Mouse (Mus musculus) spleen, postnatal 36 days (tissue): ENCODE data around the gene Rapgef2.
A peak's percentile ranks its signal among the peaks of the same experiment; 100 is the strongest.

Source experiments
- DNase-seq, 2 experiments: peaks; one replicate each; pipeline ENCODE4 v3.0.0; 2022; ENCODE audit warnings: low spot score in 2 of 2, mixed read lengths in 1 of 2

Gene Rapgef2

DNA sequence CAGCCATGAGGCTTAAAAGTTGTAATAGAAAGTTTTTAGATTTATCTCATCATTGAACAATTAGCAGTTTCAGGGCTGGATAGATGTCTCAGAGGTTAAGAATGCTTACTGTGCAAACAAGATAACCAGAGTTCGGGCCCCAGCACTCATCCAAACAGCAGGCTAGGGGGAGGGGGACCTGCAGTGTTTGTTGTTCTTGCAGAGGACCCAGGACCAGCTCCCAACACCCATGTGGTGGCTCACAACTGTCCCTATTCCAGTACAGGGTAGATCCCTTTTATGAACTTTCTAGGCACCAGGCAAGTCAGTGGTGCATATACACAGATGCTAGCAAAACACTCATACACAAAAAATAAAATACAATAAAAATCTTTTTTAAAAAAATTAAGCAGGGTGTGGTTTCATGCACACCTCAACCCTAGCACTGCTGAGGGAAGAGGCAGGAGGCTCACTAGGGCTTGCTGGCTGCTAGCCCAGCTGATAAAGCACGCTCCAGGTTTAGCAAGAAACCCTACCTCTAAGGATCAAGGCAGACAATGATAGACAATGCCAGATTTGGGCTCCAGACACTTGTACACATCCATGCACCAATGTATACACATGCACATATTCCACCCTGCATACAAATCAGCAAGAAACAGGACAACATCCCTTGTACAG lies 118.0 kb downstream of the Rapgef2 start:
- no peak for DNase-seq

DNA sequence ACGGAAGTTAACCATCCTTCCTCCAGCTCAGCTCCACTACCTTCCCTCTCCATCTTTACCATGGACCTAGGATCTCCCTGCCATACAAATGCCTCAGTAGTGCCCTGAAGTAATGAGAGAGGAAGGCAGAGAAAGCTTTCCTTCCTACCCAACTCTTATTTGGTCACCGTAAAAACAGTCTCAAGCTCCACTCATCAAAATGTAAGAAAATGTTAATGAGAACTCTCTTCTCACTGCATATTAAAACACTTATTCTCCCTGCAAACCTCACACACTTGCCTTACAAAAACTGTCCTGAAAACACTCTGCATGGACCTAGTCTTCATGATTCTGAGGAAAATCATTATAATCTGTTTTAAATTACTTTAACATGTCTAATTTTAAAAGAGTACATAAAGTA lies 118.7 kb downstream of the Rapgef2 start:
- DNase-seq = no peak

DNA sequence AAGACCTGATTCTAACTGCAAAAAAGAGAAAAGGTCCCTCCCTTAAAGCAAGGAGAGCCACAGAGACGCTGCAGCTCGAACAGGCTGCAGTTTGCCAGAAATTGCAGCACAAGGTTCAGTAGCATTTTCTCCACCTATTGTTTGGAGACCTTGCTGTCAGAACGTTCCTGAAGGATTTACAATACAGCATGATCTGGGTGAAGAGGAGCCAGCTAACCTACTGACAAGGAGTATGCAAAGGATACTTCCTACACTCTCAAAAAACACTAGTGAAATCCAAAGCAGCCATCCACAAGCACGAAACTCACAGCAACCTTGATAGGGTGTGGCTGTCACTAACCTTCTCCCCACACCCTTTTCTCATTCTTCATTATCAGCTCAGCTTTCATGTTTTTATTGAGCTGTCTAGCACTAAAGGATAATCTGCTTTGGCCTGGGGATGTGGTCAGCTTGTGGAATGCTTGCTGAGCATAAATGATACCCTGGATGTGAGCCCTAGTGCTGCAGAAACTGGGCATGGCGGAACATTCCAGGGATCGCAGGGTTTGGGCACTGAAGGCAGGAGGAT lies 124.4 kb downstream of the Rapgef2 start:
- DNase-seq = no peak

DNA sequence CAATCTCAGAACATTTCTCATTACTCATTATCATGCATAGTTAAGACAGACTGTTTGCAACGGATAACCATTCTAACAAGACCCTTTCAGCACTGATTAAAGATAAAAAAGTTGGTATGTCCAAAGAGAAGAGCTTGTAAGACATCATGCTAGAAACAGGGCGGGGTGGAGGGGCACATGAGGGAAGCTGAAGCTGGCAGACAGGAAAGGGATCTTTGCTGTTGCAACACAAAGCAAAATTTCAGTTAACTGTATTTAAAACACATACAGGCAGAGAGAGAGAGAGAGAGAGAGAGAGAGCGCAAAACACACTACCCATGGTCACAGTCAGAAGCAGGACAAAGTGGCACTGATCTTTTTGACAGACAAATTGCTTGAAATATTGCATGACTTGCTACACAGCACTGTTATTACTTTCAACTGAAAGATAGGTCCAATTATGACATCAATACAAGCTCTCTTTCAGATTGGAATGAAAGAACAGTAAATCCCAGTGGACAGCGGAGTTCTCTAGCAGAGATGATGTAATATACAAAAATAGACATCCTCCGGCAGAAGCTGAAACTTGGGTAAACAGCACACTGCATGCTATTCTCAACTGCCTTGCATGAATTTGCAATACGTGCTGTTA lies 125.1 kb downstream of the Rapgef2 start:
- DNase-seq = no peak

DNA sequence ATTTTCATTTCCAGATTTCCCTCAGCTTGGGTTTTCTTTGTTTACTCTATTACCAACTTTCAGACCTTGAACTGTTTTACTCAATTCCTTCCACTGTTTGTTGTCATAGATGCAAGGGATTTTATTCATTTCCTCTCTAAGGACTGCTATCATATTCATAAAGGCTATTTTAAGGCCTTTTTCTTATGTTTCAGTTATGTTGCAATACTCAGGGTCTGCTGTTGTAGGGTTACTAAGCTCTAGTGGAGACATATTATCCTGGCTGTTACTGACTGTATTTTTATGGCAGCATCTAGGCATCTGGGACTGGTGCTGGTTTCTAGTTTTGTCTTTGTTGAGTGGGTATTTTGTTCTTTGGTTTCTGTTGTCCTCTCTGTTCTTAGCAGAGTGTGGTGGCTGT lies 128.1 kb downstream of the Rapgef2 start:
- no peak for DNase-seq

DNA sequence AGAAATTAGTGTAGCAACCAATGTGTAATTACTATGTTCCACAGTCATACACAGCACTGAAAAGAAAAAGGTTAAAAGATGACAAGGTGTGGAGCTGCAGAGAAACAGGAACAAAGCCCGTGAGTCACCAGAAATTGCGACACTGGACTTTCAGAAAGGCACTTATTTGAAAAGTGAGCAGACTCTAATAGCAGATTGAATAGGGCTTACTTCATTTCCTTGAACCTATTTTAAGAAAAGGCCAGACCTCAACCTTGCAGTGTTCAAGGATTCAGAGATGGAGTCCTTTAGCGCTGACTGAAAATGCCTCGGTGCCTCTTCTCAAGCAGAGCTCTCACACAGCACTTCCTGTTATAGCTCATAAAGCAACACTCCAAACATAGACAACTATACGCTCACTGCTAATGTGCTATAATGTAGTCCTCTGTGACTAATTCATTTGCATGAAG lies 133.3 kb downstream of the Rapgef2 start:
- peak; percentile 29 to 48 for DNase-seq

DNA sequence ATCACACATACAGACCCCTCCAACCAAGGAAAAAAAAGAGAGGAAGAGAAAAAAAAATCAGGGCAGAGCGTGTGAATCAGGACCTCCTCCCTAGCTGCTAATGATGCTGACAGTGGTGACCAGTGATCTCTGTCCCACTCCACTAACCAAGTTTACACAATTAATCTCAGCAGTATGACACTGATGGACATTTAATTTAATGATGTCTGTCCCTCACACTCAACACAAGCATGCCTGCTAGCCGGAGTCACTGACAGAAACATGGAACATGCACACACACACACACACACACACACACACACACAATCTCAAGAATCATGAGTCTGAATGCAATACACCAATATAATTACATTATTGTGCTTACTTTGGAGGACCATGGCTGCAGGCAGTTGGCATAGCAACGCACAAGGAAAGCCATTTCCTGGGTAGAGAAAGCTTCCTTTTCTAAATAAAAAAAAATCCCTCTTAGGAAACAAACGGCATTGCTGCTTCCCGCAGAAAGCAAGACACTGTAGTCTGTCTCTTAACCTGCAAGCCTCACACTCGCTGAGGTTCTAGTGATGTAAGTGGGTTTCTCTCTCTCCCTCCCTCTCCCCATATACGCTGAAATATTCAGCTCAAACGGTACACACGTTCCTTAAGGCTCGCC lies 140.8 kb downstream of the Rapgef2 start:
- DNase-seq = no peak

DNA sequence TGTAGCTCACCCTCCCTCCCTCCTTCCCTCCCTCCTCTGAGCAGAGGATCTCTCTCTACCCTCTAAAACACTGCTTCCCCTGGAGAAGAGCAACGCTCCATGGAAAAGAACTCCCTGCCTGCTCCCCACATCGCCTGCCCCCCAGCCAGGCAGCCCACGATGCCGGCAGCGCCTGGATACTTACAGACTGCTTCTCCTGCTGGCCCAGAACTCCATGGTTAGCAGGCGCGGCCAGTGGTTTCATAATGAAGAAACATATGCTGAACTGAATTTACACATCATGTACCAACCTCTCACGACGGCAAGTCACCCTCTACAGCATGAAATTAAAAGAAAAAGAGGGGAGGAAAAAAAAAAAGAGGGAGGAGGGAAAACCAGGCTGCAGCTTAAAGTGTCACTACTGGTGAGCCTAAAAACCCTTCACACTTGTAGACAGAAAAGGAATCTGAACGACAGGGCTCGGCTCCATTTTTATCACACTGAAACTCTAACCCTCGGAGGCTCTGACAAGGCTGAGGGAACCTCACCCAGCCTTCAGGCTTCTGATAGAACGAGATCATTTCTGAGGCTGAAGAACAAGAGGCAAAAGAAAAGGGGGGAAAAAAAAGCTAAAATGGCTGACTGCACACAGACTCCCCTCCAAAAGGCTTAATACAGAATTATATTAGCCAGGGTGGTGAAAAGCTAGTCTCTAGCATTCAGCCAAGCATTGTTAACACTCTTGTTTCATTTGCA lies 141.5 kb downstream of the Rapgef2 start:
- DNase-seq = no peak

DNA sequence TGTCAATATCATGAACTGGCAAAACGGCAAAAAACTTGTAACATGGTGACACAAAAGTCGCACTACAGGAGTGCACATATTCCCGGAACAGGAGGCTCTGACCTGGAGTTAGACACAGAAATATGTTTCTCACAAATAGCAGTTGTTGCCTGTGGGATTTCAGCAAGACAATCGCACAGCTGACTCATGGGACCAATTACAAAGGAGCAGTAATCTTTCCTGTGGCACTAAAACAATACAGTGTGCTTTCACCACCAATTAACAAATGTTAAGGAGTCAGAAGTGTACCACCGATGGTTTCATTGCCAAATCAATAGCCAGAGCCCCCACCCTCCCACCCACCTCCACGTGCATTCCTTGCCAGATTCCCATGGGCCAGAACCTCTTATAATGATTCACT lies 142.2 kb downstream of the Rapgef2 start:
- DNase-seq = no peak

DNA sequence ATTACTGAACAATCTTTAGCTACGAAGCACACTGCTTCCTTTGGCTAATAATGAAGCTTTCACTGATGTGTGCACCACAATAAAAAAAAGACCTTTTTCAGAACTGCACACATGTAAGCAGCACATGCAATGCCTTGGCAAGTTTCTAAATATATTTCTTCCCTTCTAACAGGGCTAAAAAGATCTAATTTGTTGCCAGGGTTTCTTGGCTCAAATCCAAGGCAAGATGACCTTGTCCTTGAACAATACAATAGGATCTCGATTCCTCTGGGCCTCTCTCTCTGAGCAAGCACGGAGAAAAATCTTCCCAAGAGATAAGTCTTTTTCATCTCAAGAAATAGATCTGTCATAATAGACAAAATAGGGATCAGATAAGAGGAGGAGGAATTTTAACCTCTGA lies 147.1 kb downstream of the Rapgef2 start:
- DNase-seq = no peak

DNA sequence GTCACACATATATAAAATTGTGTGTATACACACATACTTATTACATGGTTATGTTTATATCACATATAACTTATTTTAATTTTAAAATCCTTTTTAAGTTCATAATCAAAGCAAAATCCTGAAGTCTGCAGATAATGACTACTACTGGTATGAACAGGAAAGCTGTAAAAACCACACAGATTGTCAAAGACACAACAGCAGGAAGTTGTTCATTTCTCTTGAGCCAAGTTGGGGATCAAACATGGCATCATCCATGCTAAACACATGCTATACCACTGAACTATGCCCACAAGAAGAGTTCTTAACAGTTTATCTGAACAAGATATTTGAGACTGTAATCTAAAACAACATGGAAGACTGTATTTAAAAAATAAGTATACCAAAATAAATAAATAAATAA lies 147.7 kb downstream of the Rapgef2 start:
- DNase-seq = no peak

DNA sequence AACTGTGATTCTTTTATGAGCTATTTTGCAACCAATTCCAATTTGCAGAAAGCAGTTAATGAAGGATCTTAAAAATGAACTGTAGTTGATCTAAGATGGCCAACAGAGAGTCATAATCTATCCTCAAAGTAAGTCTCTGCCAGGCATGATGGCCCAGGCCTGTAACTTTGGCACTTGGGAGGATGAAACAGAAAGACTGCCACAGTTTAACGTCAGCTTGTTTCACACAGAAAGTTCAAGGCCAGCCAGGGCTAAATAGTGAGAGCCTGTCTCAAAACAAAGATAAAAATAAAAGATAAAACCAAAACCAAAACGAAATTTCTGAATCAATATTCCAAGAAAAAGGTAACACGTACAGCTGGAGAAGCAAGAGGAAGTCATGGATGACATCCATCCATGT lies 155.3 kb downstream of the Rapgef2 start:
- DNase-seq = no peak

DNA sequence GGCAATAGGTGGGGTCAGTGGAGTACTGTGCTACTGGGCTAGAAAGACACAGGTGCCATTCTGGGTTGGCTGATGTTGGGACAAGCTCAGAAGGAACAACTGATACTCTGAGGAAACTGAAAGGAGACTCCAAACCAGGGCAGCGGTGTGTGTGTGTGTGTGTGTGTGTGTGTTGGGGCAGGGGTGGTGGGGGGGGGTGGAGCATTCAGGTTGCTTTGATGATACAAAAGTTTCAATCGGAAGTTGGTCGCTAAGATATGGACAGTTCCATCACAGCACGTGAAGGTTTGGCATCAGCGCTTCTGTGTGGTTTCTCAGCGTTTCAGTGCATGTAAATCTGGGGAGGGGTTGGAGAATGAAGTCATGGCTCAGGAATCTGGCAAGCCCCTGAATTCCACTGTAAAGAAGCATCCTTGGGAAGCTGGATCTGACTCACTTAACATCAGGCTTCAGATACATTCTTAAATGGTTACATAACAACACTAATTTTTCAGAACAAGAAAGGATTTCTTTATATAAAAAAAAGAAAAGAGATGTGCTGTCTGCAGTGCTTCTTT lies 157.2 kb downstream of the Rapgef2 start:
- DNase-seq = no peak

DNA sequence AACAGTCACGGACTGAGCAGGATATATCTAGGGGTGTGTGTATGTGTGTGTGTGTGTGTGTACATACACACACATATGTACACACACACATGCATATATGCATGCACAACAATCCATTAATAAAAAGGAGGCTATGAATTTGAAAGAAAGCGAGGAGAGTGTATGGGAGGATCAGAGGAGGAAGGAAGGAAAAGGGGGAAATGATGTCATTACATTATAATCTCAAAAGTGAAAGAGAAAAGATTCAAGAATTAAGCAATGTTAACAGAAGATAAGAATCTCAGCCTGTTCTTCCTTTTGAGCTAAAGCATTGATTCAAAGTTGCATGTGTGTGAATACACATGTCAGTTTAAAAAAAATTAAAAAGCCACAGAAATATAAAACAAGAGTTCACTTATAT lies 158.5 kb downstream of the Rapgef2 start:
- no peak for DNase-seq

DNA sequence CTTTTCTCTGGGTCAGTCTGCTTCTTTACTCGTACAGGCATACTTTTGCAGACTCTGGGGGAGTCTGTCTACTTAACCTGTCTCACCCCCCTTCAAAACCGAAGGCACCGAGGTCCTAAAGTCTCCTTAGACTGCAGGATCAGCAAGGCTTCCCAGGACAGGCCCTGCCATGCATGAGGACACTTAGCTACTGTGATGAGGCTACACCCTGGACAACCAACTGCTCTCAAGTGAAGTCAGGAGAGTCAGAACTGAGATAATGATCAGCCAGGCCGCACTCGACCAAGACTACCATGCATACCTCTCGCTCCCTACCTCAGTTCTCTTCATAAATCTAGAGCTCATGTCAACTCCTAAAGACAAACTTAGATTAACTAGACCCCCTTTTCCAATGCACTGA lies 159.5 kb downstream of the Rapgef2 start:
- DNase-seq = no peak

DNA sequence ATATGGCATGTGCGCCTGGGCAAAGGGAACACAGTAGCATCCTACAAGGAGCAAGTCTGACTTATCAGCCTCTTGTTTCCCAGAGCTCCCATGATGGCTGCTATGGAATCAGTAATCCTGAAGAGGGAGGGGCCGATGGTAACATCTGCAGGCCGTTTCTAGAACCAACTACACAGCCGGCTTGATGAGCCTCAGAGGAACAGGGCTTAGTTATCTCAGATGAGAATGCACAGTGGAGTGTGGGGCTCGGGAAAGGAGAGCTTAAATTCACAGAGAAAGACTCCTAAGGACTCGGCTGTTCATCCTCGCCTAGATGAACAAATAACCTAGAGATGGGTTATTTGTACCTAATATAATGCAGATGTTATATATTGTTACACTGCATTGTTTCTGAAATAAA lies 164.9 kb downstream of the Rapgef2 start:
- no peak for DNase-seq

DNA sequence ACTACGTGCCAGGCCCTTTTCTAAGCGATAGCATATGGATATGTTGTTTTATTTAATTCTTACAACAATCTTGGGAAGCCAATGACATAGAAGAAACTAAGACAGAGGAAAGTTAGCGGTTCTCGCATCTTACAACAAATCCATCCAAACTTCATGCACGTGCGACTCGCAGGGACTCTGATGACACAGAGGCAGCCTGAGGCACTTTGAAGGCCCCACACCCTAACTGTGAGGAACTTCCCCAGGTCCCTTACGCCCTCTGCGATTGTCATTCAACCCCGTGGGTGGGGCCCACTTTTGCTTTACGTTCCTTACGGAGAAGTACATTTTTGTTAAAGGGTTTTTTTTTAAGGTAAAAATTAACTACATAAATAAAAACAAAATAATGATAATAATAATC lies 166.3 kb downstream of the Rapgef2 start:
- DNase-seq = no peak

DNA sequence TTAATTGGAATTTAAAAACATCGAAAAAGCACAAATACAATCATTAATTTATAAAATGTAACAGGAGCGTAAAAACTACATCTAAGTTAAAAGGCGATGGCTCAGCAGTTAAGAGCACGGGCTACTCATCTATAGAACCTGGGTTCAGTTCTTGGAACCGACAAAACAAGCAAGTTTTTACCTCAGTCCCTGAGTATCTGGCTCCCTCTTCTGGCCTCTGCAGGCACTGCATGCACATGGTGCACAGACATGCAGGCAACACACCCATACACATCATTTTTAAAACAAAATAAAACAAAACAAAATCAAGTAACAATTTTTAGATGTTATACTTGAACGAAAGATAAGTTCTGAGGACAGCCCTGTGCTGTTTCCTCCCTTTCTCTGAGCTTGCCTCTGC lies 176.2 kb downstream of the Rapgef2 start:
- peak in 1 of 2 experiments; percentile 15 for DNase-seq

DNA sequence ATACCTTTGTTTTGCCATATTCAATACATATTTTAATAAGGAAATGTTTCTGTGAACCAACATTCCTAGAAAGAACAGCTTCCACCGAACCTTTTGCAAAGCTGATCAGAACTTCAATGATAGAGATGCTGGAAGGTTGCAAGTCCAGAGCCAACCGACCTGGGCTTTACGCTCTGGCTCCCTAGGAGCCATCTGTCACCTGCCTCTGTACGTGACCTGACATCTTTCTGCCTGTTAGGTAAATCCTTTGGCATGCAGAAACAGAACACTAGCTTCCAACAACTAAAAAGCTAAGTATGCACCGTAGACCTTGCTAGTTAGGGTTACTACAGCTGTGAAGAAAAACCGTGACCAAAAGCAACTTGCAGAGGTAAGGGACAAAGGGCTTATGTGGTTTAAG lies 178.1 kb downstream of the Rapgef2 start:
- no peak for DNase-seq

DNA sequence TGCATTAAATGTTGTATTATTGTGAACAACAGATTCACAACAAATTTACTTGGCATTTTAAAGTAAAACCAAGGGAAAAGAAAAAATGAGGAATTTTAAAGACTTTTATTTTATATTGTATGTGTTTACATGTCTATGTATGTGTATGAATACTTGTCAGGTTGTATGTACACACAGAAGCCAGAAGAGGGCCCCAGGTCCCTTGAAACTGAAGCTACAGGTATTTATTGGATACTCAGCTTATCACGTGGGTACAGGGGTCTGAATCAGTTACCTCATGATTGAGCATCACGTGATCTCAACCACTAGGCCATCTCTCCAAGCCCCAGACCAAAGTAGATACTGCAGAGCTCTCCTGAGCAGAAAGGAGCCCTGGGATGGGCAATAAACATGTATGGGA lies 180.0 kb downstream of the Rapgef2 start:
- DNase-seq = no peak

DNA sequence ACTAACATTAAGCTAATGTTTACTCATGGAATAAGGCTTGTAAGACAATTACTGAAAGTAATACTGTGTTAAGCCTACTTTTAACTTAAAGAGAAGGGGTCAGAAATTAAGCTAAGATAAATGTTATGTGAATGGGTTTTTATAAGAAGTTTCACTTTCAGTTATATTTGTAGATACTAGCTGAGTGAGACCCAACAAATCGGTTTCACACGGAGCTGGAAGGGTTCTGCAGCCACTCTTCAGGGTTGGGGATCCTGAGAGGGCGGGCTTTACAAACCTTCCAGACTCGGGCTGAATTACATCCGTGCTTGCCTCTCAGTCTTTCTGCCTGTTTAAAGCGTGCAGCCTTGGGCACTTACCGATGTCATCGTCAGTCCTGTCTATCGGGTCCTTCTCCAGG lies 182.7 kb downstream of the Rapgef2 start:
- DNase-seq = no peak

DNA sequence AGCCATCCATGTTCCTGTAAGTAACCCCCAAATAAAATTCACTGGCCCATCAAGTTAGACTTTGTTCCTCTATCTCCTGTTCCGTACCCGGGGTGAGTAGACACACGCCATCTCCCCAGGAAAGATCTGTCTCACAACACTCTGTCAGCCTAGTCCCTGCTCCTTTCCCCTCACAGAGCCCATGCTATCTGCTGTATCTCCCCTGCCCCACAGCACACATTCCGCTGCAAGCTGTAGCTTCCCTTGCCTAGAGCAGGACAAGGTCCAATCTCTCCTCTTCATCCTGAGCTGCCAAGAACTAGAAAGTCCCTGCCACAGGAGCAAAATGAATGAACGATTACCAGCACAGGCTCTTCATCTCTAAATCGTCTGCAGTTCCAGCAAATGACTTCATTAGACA lies 184.6 kb downstream of the Rapgef2 start:
- no peak for DNase-seq
